Mouse (Mus musculus) retina, embryonic 14.5 days (tissue): ENCODE data around the gene Afap1l2.

Source experiments
- DNase-seq: peaks from one replicate; pipeline ENCODE4 v3.0.0-alpha.2; 2015; ENCODE audit warnings: low spot score

Afap1l2 gene

DNA sequence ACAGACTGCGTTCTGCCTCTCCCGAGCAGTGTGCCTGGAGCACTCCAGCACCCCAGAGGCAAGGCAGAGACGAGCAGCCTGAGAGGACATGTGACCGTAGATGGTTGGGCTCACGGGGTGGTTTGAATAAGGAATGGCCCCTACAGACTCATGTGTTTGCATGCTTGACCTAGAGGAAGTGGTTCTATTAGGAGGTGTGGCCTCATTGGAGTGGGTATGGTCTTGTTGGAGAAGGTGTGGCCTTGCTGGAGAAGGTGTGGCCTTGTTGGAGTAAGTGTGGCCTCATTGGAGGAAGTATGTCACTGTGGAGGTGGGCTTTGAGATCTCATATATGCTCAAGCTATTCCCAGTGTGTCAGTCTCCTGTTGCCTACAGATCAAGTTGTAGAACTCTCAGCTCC, 70.1 kb downstream of the Afap1l2 start:
- DNase-seq, result no peak

DNA sequence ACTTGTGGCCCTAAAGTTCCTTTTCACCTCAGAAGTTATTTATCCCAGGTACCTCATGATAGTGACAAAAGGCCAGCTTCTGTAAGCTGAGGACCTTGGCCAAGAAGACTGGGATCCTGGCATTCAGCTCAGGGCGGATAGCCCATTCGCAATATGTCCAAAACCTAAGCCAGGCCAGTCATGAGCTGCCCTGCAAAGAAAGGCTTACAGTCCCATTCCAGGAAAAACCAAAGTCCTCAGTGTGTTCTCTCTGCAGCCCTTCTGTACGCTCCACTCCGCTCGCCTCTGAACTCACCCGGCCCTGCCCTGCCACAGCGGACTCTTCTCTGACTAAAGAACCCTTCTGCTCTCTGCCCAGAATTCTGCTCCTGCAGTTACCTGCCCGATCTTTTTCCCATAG, 71.8 kb downstream of the Afap1l2 start:
- DNase-seq, result no peak

GRCm38 (mm10) chr19:56935777-56936176, 72.3 kb downstream of the Afap1l2 start:
- DNase-seq, result no peak

GRCm38 (mm10) chr19:56935111-56935510, 72.9 kb downstream of the Afap1l2 start:
- no peak for DNase-seq

GRCm38 (mm10) chr19:56933800-56934199, 74.2 kb downstream of the Afap1l2 start:
- no peak for DNase-seq

- no peak for DNase-seq
These were observed 78.0 kb downstream of the Afap1l2 start for GRCm38 (mm10) chr19:56930029-56930428.

- no peak for DNase-seq
These were observed 78.6 kb downstream of the Afap1l2 start for GRCm38 (mm10) chr19:56929392-56929791.

DNA sequence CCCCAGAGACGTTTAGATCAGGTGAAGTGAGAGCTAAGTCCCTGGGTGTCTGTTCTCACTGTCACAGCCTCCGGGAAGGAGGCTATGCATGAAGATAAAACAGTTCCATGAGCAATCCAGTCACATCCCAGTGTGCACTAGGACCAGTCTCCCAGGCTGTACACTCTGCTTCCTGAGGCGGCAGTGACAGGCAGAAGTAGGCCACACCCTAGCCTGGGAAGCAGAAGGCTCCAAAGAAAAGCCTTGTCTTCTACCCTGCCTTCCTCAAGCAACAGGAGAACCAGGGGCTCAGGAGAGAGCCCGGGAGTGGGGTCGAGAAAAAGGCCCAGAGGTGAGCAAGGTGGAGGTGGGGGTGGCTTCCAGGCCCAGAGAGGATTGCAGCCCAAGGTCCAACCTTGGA, 86.3 kb downstream of the Afap1l2 start:
- no peak for DNase-seq

DNA sequence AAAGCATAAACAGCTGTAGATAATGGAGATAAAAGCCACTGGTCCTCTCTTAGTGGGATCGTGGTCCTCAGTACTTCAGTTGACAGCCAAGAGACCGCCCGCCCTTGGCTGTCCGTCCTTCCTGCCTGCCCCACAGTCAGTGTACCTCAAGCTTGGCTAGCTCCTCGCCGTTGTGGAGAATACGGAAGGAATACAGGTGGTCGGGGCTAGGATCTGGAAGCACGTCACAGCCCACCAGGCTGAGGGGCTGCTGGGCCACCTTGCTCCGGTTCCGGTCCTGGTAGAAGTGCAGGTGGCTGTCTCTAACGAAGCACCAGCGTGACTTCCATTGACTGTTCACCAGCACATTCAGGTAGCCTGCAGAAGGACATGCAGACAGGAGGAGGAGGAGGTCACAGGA, 87.8 kb downstream of the Afap1l2 start:
- DNase-seq, result no peak

DNA sequence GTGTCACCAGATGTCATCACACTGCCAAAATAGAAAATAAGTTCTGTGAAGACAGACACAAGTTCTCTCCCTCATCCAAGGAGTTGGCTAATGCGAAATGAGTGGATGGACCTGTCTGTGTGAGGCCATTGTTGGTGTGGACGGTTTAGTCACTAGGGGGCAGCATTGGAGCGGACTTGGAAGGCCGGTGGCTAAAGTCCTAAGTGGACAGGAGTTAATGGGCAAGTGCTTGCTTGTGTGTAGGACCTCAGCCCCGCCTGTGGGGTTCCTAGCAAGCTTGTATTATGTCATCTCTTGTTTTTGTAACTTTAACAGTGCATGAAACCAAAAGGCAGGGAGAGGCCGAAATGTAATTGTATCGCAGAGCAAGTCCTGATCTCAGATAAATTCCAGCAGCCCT, 88.4 kb downstream of the Afap1l2 start:
- peak; percentile 95 for DNase-seq

- no peak for DNase-seq
These were observed 92.9 kb downstream of the Afap1l2 start for GRCm38 (mm10) chr19:56915084-56915483.

DNA sequence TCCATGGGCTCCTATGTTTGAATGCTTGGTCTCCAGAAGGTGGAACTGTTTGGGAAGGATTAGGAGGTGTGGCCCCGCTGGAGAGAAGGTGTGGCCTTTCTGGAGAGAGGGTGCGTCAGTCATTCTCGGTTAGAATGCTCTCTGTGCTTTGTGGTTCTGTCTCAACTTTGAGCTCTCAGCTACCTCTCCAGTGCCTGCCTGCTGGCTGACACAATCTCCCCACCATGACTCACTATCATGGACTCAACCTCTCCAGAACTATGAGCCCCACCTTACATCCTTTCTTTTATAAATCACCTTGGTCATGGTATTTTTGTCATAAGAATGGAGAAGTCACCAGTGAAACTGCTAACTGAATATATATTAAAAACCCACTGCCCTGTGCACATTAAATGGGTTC, 93.4 kb downstream of the Afap1l2 start:
- no peak for DNase-seq

GRCm38 (mm10) chr19:56913761-56914160, 94.3 kb downstream of the Afap1l2 start:
- no peak for DNase-seq

DNA sequence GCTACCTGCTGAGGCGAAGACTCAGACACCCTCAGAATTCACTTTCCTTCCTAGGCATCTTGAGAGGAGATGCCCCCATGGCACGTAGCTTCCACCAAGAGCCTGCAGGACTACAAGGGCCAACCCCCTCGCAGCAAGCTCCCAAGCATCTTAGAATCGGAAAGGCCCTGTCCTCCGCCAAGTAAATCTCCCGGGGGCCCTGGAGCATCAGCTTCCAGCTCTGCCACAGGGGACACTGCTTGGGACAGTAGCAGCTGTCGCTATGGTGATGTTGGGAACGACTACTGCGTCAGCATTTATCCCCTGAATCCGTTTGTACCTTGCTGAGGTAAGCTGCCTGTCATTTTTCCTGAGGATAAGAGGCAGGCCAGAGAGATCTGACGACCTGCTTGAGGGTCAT, 97.5 kb downstream of the Afap1l2 start:
- no peak for DNase-seq

- peak; percentile 83 for DNase-seq
These were observed 99.4 kb downstream of the Afap1l2 start for GRCm38 (mm10) chr19:56908472-56909270.

DNA sequence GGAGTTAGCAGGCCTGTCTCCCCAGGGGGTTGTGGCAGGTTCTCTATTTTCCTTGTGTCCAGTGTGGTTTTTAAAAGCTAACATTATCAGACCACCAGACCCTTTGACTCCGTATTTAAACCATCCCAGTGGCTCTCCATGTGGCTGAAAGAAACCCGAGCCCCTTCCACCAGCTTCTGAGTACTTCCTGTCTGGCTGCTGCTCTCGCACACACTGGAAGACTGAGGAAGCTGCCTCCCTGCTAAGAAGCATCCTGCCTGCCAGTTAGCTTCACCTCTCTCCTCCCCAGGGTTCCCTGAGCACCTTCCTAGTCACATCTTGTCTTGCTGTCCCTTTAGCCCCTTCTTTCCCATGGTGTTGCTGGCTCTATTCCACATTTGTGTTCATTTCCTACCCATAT, 100.2 kb downstream of the Afap1l2 start:
- DNase-seq, result no peak

DNA sequence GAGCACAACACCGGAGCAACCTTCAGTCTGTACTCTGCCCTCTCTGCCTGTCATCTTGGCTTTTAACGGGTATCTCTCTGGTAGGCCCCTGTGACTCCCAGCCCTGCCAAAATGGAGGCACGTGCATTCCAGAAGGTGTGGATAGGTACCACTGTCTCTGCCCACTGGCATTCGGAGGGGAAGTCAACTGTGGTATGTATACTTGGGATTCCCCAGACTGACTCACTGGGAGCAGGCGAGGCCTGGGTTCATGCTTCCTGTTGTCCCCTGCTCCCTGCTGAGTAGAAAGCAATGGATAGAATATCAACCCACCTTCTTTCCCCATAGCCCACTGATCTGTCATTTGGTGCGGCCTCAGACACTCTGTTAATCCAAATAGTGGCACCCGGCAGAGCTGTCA, 102.6 kb downstream of the Afap1l2 start:
- no peak for DNase-seq

- no peak for DNase-seq
These were observed 103.9 kb downstream of the Afap1l2 start for GRCm38 (mm10) chr19:56904095-56904494.

DNA sequence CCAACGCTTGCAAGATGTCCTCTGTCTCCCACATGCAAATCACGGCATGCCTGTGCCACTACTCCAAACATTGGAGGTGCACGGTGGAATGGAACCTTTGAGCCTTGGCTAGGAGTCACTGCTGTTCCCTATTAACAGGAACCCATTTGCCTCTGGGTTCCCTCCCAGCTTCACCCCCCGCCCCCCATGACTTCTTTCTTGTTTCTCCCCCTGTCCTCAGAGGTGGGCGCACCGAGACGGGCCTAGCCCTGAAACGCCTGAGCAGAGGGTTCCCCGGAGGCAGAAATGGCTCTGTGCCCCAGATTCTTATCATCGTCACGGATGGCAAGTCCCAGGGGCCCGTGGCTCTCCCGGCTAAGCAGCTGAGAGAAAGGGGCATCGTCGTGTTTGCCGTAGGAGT, 110.4 kb downstream of the Afap1l2 start:
- DNase-seq, result no peak

- no peak for DNase-seq
These were observed 114.7 kb downstream of the Afap1l2 start for GRCm38 (mm10) chr19:56893326-56893725.

- DNase-seq, result peak; percentile 51
These were observed 115.4 kb downstream of the Afap1l2 start for GRCm38 (mm10) chr19:56892586-56892985.

DNA sequence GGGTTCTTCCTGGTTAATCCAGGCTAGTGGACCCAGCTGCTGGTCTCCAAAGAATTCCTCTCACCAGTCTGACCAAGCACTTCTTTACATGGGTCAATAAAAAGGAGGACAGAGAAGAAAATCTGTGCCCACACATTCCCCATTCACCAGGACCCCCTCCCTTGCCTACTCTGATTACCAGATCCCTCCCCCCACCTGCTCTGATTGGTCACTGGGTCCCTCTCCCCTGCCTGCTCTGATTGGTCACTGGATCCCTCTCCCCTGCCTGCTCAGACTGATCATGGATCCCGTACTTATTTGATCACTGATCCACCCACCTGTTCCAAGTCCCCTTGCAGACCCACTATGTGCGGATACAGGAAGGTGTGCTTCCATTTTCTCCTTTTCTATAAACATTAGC, 116.6 kb downstream of the Afap1l2 start:
- peak; percentile 51 for DNase-seq

DNA sequence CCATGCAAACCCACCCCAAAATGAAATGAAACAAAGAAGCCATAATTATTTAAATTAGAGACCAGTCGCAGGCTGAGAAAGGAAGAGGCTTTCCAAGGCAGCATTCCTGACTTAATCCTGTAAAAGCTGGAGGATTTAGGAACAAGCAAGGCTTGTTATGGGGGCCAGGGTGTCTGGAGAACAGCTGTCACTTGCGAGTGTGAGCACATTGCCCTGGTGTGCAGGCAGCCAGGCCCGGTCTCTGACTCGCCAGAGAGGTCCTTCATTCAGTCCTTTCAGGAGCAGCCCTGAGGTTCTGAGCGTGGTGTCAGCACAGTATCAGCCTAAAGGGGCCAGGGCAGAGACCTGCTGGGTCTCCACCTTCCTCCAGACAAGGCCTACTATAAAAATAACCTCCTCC, 119.4 kb downstream of the Afap1l2 start:
- no peak for DNase-seq

GRCm38 (mm10) chr19:56887879-56888278, 120.1 kb downstream of the Afap1l2 start:
- DNase-seq, result no peak
